17 mouse cellular contexts compared by ENCODE assay signal in genomic region chr2:132123063-132123462, GRCm38 (mm10).
"Had no signal": no experiment of that assay in that cellular context is flagged by ENCODE, and none has a peak within 500 bp of the region (broad histone marks: within the 10 kb centered on the region; RNA-seq: fewer than 3 reads in every experiment).

No protein-coding gene starts in this region.

- H3K9ac ChIP-seq: neural tube, embryonic 12.5 days; neural tube, embryonic 13.5 days; neural tube, embryonic 15.5 days; stomach, embryonic 15.5 days had no signal

- H3K4me3 ChIP-seq: neural tube, embryonic 12.5 days; neural tube, embryonic 13.5 days; neural tube, embryonic 15.5 days; stomach, embryonic 15.5 days had no signal

- H3K27me3 ChIP-seq: neural tube, embryonic 12.5 days; neural tube, embryonic 13.5 days; neural tube, embryonic 15.5 days; stomach, embryonic 15.5 days had no signal

- H3K4me2 ChIP-seq: neural tube, embryonic 12.5 days; neural tube, embryonic 13.5 days; neural tube, embryonic 15.5 days; stomach, embryonic 15.5 days had no signal

- H3K4me1 ChIP-seq: stomach, embryonic 15.5 days had no signal

- DNase-seq: retina, postnatal 1 day; right cerebral cortex, adult 18-20 months; right cerebral cortex, postnatal 14 days; right cerebral cortex, postnatal 25 days; right cerebral cortex, postnatal 4 days; spleen, adult 18-20 months; thymus, adult 18-20 months; thymus, adult 2 months; thymus, postnatal 14 days; thymus, postnatal 25 days; thymus, postnatal 36 days; thymus, postnatal 4 days had no signal

- H3K9me3 ChIP-seq: neural tube, embryonic 12.5 days; neural tube, embryonic 13.5 days; neural tube, embryonic 15.5 days; stomach, embryonic 15.5 days had no signal

- H3K27ac ChIP-seq: neural tube, embryonic 12.5 days; neural tube, embryonic 13.5 days; neural tube, embryonic 15.5 days; stomach, embryonic 15.5 days; stomach, postnatal 0 days had no signal

- H3K36me3 ChIP-seq: neural tube, embryonic 12.5 days; neural tube, embryonic 13.5 days; neural tube, embryonic 15.5 days; stomach, embryonic 15.5 days had no signal
